1 mouse cellular context compared by ENCODE assay signal in the genomic region with DNA sequence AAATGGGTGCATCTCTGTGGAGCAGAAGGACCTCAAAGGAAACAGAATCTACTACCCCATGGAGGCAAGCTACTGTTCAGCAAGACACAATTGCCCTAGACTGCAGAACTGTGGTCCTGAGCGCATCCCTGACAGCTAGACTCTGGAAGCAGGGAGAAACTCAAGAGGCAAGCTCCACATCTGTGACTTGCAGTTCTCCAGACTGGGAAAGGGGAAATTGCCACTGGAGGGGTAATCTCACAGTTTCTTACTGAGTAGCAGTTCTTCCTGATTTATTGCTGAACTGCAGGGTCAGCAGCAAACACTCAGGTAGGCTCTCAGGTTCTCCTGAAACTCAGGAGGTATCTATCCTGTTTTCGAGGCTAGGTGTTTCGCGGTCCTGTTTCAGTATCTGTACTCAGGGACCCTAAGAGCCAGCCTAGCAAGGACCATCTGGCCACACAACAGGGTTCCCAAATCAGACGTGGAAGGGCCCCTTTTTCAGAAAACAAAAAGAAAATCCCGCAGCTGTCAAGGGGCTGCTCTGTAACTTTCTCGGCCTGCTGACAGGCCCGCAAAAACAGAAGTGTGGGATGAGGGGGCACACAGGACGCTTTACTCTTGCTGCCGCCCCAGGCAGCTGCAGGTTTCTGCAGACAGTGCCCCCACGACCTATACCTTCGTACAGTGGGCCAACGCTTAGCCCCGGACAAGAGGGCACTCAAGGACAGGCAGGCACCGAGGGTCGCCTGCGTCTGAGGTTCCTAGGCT.
TF ChIP-seq lines count a peak whose summit lies in the region.

No protein-coding gene starts in this region.

TF ChIP-seq in MEL, 35 proteins besides CTCF, POLR2A, EP300 and RAD21:
- TF ChIP-seq MAX (IDR thresholded peaks at IDR 0.05; ENCODE audit: low read length) (no peak), BHLHE40 (IDR thresholded peaks at IDR 0.05; ENCODE audit: borderline replicate concordance, low read depth, low read length) (no peak), POLR2AphosphoS2 (IDR thresholded peaks at IDR 0.05; ENCODE audit: low read length) (no peak), KAT2A (conservative IDR thresholded peaks at IDR 0.05; ENCODE audit: low read depth, low read length) (no peak), POLR2AphosphoS5 (IDR thresholded peaks at IDR 0.05; ENCODE audit: borderline replicate concordance, low read depth, low read length) (no peak), ZNF384 (IDR thresholded peaks at IDR 0.05; ENCODE audit: low read depth, low read length) (no peak), ZC3H11A (IDR thresholded peaks at IDR 0.05; ENCODE audit: low read depth, low read length) (no peak), CHD2 (IDR thresholded peaks at IDR 0.05; ENCODE audit: low read length) (no peak), JUND (IDR thresholded peaks at IDR 0.05; ENCODE audit: low read depth, low read length) (no peak), CHD1 (IDR thresholded peaks at IDR 0.05; ENCODE audit: low read depth, low read length) (no peak), MEF2A (IDR thresholded peaks at IDR 0.05; ENCODE audit: extremely low read depth, insufficient replicate concordance, low read depth, low read length, poor library complexity, severe bottlenecking) (no peak), NRF1 (IDR thresholded peaks at IDR 0.05; ENCODE audit: insufficient read depth, low read depth, low read length, poor library complexity, severe bottlenecking) (no peak), USF1 (IDR thresholded peaks at IDR 0.05; ENCODE audit: low read depth, low read length) (no peak), USF2 (IDR thresholded peaks at IDR 0.05; ENCODE audit: borderline replicate concordance in 1 of 2, insufficient read depth in 1 of 2, low read depth in 1 of 2, low read length in 2 of 2) (no peak), ZMIZ1 (IDR thresholded peaks at IDR 0.05; ENCODE audit: low read depth, low read length) (no peak), GABPA (IDR thresholded peaks at IDR 0.05; ENCODE audit: low read depth, low read length) (no peak), ELF1 (IDR thresholded peaks at IDR 0.05; ENCODE audit: low read depth, low read length) (no peak), ETS1 (IDR thresholded peaks at IDR 0.05; ENCODE audit: low read depth, low read length) (no peak), RCOR1 (IDR thresholded peaks at IDR 0.05; ENCODE audit: low read depth, low read length) (no peak), TCF12 (IDR thresholded peaks at IDR 0.05; ENCODE audit: low read depth, low read length) (no peak)
